Mouse (Mus musculus) WW6 (cell line): ENCODE results near the gene Map3k14.

ENCODE experiments used
- DNase-seq: peaks from one replicate; pipeline ENCODE4 v3.0.0-alpha.2; 2013; ENCODE audit warnings: low read depth, low spot score

Map3k14 gene

GRCm38 (mm10) chr11:103175688-103176442 lies 91.4 kb downstream of the Map3k14 start:
- DNase-seq, result no peak

GRCm38 (mm10) chr11:103174891-103175391 lies 92.3 kb downstream of the Map3k14 start:
- DNase-seq, result no peak

GRCm38 (mm10) chr11:103174411-103174832 lies 92.8 kb downstream of the Map3k14 start:
- no peak for DNase-seq

GRCm38 (mm10) chr11:103173771-103174344 lies 93.4 kb downstream of the Map3k14 start:
- no peak for DNase-seq

- DNase-seq, result no peak
Observed at GRCm38 (mm10) chr11:103173041-103173770, 94.1 kb downstream of the Map3k14 start.

GRCm38 (mm10) chr11:103172392-103173040 lies 94.8 kb downstream of the Map3k14 start:
- DNase-seq, result no peak

GRCm38 (mm10) chr11:103171703-103172391 lies 95.4 kb downstream of the Map3k14 start:
- DNase-seq, result no peak

GRCm38 (mm10) chr11:103171286-103171620 lies 96.0 kb downstream of the Map3k14 start:
- no peak for DNase-seq

- no peak for DNase-seq
Observed at GRCm38 (mm10) chr11:103170494-103171285, 96.6 kb downstream of the Map3k14 start, which contains the start of gene Fmnl1. Gene Fmnl1, plus strand, starts transcription at chr11:103171107.

GRCm38 (mm10) chr11:103170111-103170493 lies 97.2 kb downstream of the Map3k14 start:
- no peak for DNase-seq
